Mouse (Mus musculus): ENCODE measurements around the gene Lrrc75b. TPM values are rescaled to one million over a fixed set of nuclear protein-coding genes. Genes with fewer than 3 reads are reported as not detected.

Gene Lrrc75b
- polyA plus RNA-seq, 1 experiment from 2014 or later: 0.84 TPM

GRCm38 (mm10) chr10:75551175-75551574, 9.0 kb downstream of the Lrrc75b start:
- Histone ChIP-seq H3K27me3 (replicated peaks; ENCODE audit: insufficient read depth, low read length) (no peaks in the 10 kb centered on the region), H3K4me3 (ENCODE audit: low read depth, low read length) (no peak overlapping the region), H3K9me3 (ENCODE audit: low read length) (no peaks in the 10 kb centered on the region), H3K4me2 (replicated peaks; ENCODE audit: low read depth, low read length) (peak overlapping the region; percentile 12), H3K4me1 (ENCODE audit: insufficient read depth, low read depth, low read length) (peaks cover 14% of the 10 kb centered on the region; the same call in 1 of the 2 replicates), H3K27ac (ENCODE audit: low read length) (no peak overlapping the region), H3K36me3 (ENCODE audit: insufficient read depth, low read length) (no peaks in the 10 kb centered on the region), H3K9ac (replicated peaks; ENCODE audit: low read depth) (no peak overlapping the region)
- TF ChIP-seq CTCF (IDR thresholded peaks at IDR 0.05) (peak; percentile 50), EP300 (IDR thresholded peaks at IDR 0.05) (no peak)
- peak; percentile 65 for ATAC-seq
- DNase-seq (ENCODE audit: low spot score): peak; percentile 79
- WGBS: 16% methylated on average over 12 of the region's 12 CpGs

GRCm38 (mm10) chr10:75549886-75550285, 10.2 kb downstream of the Lrrc75b start:
- 36% methylated on average over 7 of the region's 7 CpGs for whole genome bisulfite sequencing

GRCm38 (mm10) chr10:75548486-75548885, 11.6 kb downstream of the Lrrc75b start:
- Histone ChIP-seq H3K27me3 (replicated peaks; ENCODE audit: insufficient read depth, low read length) (no peaks in the 10 kb centered on the region), H3K4me3 (ENCODE audit: low read depth, low read length) (no peak overlapping the region), H3K36me3 (ENCODE audit: insufficient read depth, low read length) (no peaks in the 10 kb centered on the region), H3K9ac (replicated peaks; ENCODE audit: low read depth) (no peak overlapping the region), H3K4me1 (ENCODE audit: insufficient read depth, low read depth, low read length) (peaks cover 14% of the 10 kb centered on the region; the same call in 1 of the 2 replicates), H3K27ac (ENCODE audit: low read length) (no peak overlapping the region), H3K9me3 (ENCODE audit: low read length) (no peaks in the 10 kb centered on the region; the same call in 1 of the 2 replicates), H3K4me2 (replicated peaks; ENCODE audit: low read depth, low read length) (no peak overlapping the region)
- 31% methylated on average over 14 of the region's 14 CpGs for WGBS
- DNase-seq (ENCODE audit: low spot score) (peak; percentile 53), ATAC-seq (peak; percentile 47)
- TF ChIP-seq CTCF (IDR thresholded peaks at IDR 0.05): 0 out of 2 replicates have a peak, but pooled peaks have one; percentile 3
- no peak for TF ChIP-seq EP300 (IDR thresholded peaks at IDR 0.05)

More at GRCm38 (mm10) chr10:75549886-75550285, 10.2 kb downstream of the Lrrc75b start:
- peak; percentile 77 for DNase-seq (ENCODE audit: low spot score)
- Histone ChIP-seq H3K4me2 (replicated peaks; ENCODE audit: low read depth, low read length) (no peak overlapping the region), H3K9me3 (ENCODE audit: low read length) (no peaks in the 10 kb centered on the region; the same call in 1 of the 2 replicates), H3K27me3 (replicated peaks; ENCODE audit: insufficient read depth, low read length) (no peaks in the 10 kb centered on the region), H3K36me3 (ENCODE audit: insufficient read depth, low read length) (no peaks in the 10 kb centered on the region), H3K4me1 (ENCODE audit: insufficient read depth, low read depth, low read length) (peaks cover 14% of the 10 kb centered on the region; the same call in 1 of the 2 replicates), H3K9ac (replicated peaks; ENCODE audit: low read depth) (no peak overlapping the region), H3K4me3 (ENCODE audit: low read depth, low read length) (no peak overlapping the region), H3K27ac (ENCODE audit: low read length) (no peak overlapping the region)
- peak; percentile 47 for ATAC-seq
- TF ChIP-seq CTCF (IDR thresholded peaks at IDR 0.05) (no peak), EP300 (IDR thresholded peaks at IDR 0.05) (0 out of 2 replicates have a peak, but pooled peaks have one; percentile 19)

GRCm38 (mm10) chr10:75547901-75548300, 12.2 kb downstream of the Lrrc75b start:
- 64% methylated on average over 7 of the region's 7 CpGs for WGBS

GRCm38 (mm10) chr10:75536123-75536522, 24.0 kb downstream of the Lrrc75b start:
- Histone ChIP-seq H3K27me3 (replicated peaks; ENCODE audit: insufficient read depth, low read length) (no peaks in the 10 kb centered on the region), H3K4me1 (ENCODE audit: insufficient read depth, low read depth, low read length) (no peaks in the 10 kb centered on the region), H3K4me2 (replicated peaks; ENCODE audit: low read depth, low read length) (no peak overlapping the region), H3K4me3 (ENCODE audit: low read depth, low read length) (no peak overlapping the region), H3K9ac (replicated peaks; ENCODE audit: low read depth) (no peak overlapping the region), H3K27ac (ENCODE audit: low read length) (no peak overlapping the region), H3K36me3 (ENCODE audit: insufficient read depth, low read length) (peaks cover 3% of the 10 kb centered on the region; the same call in 1 of the 2 replicates), H3K9me3 (ENCODE audit: low read length) (no peaks in the 10 kb centered on the region)
- DNase-seq (ENCODE audit: low spot score) (no peak), ATAC-seq (no peak)
- WGBS: 86% methylated on average over 5 of the region's 5 CpGs
- TF ChIP-seq CTCF (IDR thresholded peaks at IDR 0.05) (no peak), EP300 (IDR thresholded peaks at IDR 0.05) (no peak)

More at GRCm38 (mm10) chr10:75547901-75548300, 12.2 kb downstream of the Lrrc75b start:
- no peak overlapping the region for H3K4me2 ChIP-seq (replicated peaks; ENCODE audit: low read depth, low read length)
- ATAC-seq (no peak), DNase-seq (ENCODE audit: low spot score) (no peak)
- no peak overlapping the region for H3K4me3 ChIP-seq (ENCODE audit: low read depth, low read length)
- no peaks in the 10 kb centered on the region for H3K27me3 ChIP-seq (replicated peaks; ENCODE audit: insufficient read depth, low read length)
- no peaks in the 10 kb centered on the region; the same call in 1 of the 2 replicates for H3K9me3 ChIP-seq (ENCODE audit: low read length)
- no peaks in the 10 kb centered on the region for H3K36me3 ChIP-seq (ENCODE audit: insufficient read depth, low read length)
- H3K27ac ChIP-seq (ENCODE audit: low read length): no peak overlapping the region
- peaks cover 14% of the 10 kb centered on the region; the same call in 1 of the 2 replicates for H3K4me1 ChIP-seq (ENCODE audit: insufficient read depth, low read depth, low read length)
- no peak overlapping the region for H3K9ac ChIP-seq (replicated peaks; ENCODE audit: low read depth)
- TF ChIP-seq EP300 (IDR thresholded peaks at IDR 0.05): no peak
- TF ChIP-seq CTCF (IDR thresholded peaks at IDR 0.05): no peak

GRCm38 (mm10) chr10:75535423-75535822, 24.7 kb downstream of the Lrrc75b start:
- H3K9ac ChIP-seq (replicated peaks; ENCODE audit: low read depth): no peak overlapping the region

More at GRCm38 (mm10) chr10:75535423-75535822, 24.7 kb downstream of the Lrrc75b start:
- Histone ChIP-seq H3K27me3 (replicated peaks; ENCODE audit: insufficient read depth, low read length) (no peaks in the 10 kb centered on the region), H3K4me2 (replicated peaks; ENCODE audit: low read depth, low read length) (no peak overlapping the region), H3K4me3 (ENCODE audit: low read depth, low read length) (no peak overlapping the region), H3K36me3 (ENCODE audit: insufficient read depth, low read length) (peaks cover 3% of the 10 kb centered on the region; the same call in 1 of the 2 replicates), H3K9me3 (ENCODE audit: low read length) (no peaks in the 10 kb centered on the region), H3K27ac (ENCODE audit: low read length) (no peak overlapping the region), H3K4me1 (ENCODE audit: insufficient read depth, low read depth, low read length) (no peaks in the 10 kb centered on the region)
- peak; percentile 55; the same call in 1 of the 2 replicates for ATAC-seq
- WGBS: 69% methylated on average over 2 of the region's 2 CpGs
- TF ChIP-seq EP300 (IDR thresholded peaks at IDR 0.05) (no peak), CTCF (IDR thresholded peaks at IDR 0.05) (no peak)
- DNase-seq (ENCODE audit: low spot score): peak; percentile 30

All from lung, postnatal 0 days (tissue).